Mouse (Mus musculus): ENCODE data around the gene Arhgef16. TPM values are rescaled to one million over a fixed set of nuclear protein-coding genes. Genes with fewer than 3 reads are reported as not detected.

The Arhgef16 gene
- total and polyA plus RNA-seq, 3 experiments: 0.27 to 0.59 (median 0.46) TPM

GRCm38 (mm10) chr4:154293735-154294201 is 7.7 kb downstream of the Arhgef16 start:
- no peak for DNase-seq

- no peak for DNase-seq
Observed at GRCm38 (mm10) chr4:154283671-154284070, 17.8 kb downstream of the Arhgef16 start.

- no peak for DNase-seq
Observed at GRCm38 (mm10) chr4:154279481-154279880, 22.0 kb downstream of the Arhgef16 start.

- DNase-seq: no peak
Observed at GRCm38 (mm10) chr4:154273000-154273399, 28.5 kb downstream of the Arhgef16 start.

- no peak for DNase-seq
Observed at GRCm38 (mm10) chr4:154269520-154269919, 32.0 kb downstream of the Arhgef16 start.

- DNase-seq: no peak
Observed at GRCm38 (mm10) chr4:154267511-154267910, 34.0 kb downstream of the Arhgef16 start.

- DNase-seq: no peak
Observed at GRCm38 (mm10) chr4:154262071-154262470, 39.4 kb downstream of the Arhgef16 start.

- no peak for DNase-seq
Observed at GRCm38 (mm10) chr4:154260755-154261154, 40.7 kb downstream of the Arhgef16 start.

- no peak for DNase-seq
Observed at GRCm38 (mm10) chr4:154252537-154253255, 48.8 kb downstream of the Arhgef16 start.

GRCm38 (mm10) chr4:154249316-154249715 is 52.2 kb downstream of the Arhgef16 start:
- no peak for DNase-seq

- no peak for DNase-seq
Observed at GRCm38 (mm10) chr4:154248092-154248805, 53.2 kb downstream of the Arhgef16 start.

- no peak for DNase-seq
Observed at GRCm38 (mm10) chr4:154247207-154248091, 54.0 kb downstream of the Arhgef16 start.

GRCm38 (mm10) chr4:154246115-154247040 is 55.1 kb downstream of the Arhgef16 start:
- peak; percentile 65 for DNase-seq

GRCm38 (mm10) chr4:154245342-154245741 is 56.1 kb downstream of the Arhgef16 start:
- DNase-seq: peak; percentile 49

GRCm38 (mm10) chr4:154240608-154241007 is 60.9 kb downstream of the Arhgef16 start:
- no peak for DNase-seq

GRCm38 (mm10) chr4:154239199-154239598 is 62.3 kb downstream of the Arhgef16 start:
- no peak for DNase-seq

- DNase-seq: no peak
Observed at GRCm38 (mm10) chr4:154237306-154237705, 64.2 kb downstream of the Arhgef16 start.

GRCm38 (mm10) chr4:154236893-154237292 is 64.6 kb downstream of the Arhgef16 start:
- DNase-seq: no peak

GRCm38 (mm10) chr4:154236001-154236400 is 65.5 kb downstream of the Arhgef16 start:
- DNase-seq: no peak

- DNase-seq: no peak
Observed at GRCm38 (mm10) chr4:154232295-154232694, 69.2 kb downstream of the Arhgef16 start.

GRCm38 (mm10) chr4:154231380-154231779 is 70.1 kb downstream of the Arhgef16 start:
- DNase-seq: no peak
